Mouse (Mus musculus): ENCODE results near the gene A730061H03Rik. TPM values are rescaled to one million over a fixed set of nuclear protein-coding genes. Genes with fewer than 3 reads are reported as not detected.

A730061H03Rik gene
- total RNA-seq, 2 experiments from 2014 or later, result 1.0 TPM; not detected in 1

DNA sequence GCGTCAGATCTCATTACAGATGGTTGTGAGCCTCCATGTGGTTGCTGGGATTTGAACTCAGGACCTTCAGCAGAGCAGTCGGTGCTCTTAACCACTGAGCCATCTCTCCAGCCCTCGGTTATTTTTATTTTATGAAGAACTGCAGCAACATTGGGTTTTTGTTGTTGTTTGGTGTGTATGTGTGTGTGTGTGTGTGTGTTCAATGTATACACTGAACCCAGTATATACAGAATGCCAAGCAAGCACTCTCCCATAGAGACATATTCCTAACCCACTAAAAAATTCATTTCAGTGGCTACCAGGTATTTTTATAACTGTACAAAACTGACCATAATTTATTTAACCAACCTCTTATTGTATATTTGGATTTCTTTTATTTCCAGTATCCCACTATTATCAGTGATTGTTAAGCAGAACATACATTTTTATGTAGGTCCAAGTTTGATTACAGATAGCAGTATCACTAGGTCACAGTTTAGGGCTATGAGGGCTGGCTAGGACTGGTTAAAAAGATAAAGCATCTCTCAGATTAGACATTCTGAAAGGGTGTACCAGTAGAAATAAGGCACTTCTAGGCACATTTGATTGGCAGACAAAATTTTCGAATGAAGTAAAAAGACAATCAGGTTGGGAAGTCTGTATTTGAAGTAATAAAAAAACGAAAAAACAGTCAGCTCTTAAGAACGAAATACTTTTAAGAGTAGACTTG, 1.3 kb downstream of the A730061H03Rik start:
- intact Hi-C loops (cut with DNase I), result no loop called here
- no peak for DNase-seq (ENCODE audit: low spot score in 2 of 2)

DNA sequence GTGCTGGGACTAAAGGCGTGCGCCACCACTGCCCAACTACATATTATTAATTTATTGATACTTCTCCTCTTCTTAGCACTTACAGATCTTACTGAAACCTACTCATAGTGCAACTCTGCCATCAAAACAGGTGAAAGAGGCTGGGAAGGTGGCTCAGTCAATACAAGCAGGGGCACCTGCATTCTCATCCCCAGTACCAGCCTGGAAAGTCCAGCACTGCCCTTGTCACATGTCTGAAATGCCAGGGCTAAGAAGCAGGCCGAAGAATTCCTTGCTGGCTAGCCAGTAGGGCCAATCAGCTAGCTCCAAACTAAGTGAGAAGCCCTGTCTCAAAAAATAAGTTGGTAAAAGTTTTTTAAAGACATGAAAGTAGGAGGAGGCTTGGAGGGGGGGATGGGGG, 2.6 kb downstream of the A730061H03Rik start:
- intact Hi-C loops (cut with DNase I), result loop anchor here (1.0 kb wide), 1 partner anchor 60 kb away; no protein-coding TSS in a partner anchor
- no peak for DNase-seq (ENCODE audit: low spot score in 2 of 2)

DNA sequence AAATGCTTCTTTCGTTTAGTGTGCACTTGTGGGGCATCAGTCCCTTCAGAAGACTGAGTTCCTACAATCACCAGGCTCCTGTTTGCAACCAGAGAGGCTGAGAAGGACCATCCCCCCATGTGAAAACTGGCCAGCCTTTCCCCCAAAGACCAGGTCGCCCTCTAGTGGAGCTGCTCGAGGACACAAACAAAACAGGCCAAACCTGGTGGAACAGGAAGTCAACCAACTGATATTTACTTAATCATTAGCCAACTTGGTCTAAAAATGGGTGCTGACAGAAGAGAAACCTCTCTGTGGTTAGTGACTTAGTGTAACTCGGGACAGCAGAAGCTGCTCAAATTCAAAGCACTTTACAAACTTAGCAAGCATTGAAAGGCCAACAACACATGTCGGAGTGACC, 3.2 kb downstream of the A730061H03Rik start:
- intact Hi-C loops (cut with DNase I), result loop anchor here (1.0 kb wide), 1 partner anchor 60 kb away; no protein-coding TSS in a partner anchor

DNA sequence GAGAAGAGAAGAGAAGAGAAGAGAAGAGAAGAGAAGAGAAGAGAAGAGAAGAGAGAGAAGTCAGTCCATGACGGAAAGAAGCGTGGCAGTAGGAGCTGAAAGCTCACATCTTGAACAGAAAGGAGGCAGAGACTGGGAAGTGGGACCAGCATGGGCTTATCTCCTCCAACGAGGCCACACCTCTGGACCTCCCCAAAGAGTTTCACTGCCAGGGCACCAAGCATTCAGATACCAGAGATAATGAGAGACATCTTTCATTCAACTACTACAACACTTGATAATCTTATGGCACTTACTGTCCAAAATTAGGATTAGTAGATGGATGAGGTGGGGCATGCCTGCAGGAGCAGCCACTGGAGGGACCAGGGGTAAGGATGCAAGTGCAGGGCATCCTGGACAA, 4.4 kb downstream of the A730061H03Rik start:
- no peak for DNase-seq (ENCODE audit: low spot score in 2 of 2)
- intact Hi-C loops (cut with DNase I), result no loop called here

More for the DNA sequence above, 3.2 kb downstream of the A730061H03Rik start:
- peak in 1 of 2 experiments; percentile 65 for DNase-seq (ENCODE audit: low spot score in 2 of 2)

DNA sequence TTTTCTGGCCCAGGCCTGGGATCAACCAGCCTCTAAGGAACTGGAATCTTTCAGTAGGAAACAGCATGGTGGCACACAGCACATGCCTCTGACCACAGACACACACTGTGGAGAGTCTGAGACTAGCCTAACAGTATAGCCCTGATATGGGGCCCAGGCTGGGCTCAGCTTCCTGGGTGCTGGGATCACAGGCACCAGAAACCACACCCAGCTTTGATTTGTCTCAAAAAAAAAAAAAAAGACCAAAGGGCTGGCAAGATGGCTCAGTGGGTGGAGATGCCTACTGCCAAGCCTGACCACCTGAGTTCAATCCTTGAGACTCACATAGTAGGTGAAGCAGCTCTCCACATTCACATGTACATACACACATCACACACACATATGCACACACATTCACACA, 5.6 kb downstream of the A730061H03Rik start:
- DNase-seq (ENCODE audit: low spot score in 2 of 2), result no peak
- intact Hi-C loops (cut with DNase I), result no loop called here

DNA sequence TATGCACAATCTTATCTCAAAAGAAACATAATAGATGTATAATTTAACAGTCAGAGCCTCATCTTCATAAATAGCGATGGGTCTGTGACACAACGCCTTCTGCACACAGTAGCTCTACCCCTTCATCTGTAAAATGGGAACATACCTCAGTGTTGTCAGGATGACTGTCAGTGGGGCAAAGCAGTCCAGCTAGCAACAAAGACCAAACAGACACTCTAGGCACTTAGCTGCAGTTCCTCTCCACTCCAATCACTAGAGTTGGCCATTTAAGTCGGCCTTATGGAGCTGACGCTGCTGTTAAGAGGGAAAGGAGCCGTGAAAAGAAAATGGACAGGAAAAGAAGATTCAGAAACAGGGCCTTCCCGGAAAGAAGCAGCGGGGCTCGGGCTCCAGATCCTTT, 8.4 kb downstream of the A730061H03Rik start:
- DNase-seq (ENCODE audit: low spot score in 2 of 2), result no peak
- intact Hi-C loops (cut with DNase I), result no loop called here

DNA sequence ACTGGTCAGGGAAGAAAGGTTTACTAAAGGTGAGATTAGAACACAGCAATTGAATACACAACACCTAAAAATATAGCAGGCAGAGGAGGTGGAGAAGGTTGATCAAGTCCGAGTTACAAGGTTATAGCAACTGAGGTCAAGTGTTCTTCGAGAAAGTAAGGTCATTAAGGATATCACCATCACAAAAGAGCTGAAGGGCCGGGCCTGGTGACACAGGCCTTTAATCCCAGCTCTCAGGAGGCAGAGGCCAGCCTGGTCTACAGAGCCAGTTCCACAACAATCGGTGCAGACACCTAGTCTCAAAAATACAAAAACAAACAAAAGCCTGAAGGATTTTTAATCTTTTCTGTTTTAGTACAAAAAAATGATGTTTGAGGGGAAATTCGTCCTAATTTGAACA, 8.9 kb downstream of the A730061H03Rik start:
- intact Hi-C loops (cut with DNase I), result no loop called here
- no peak for DNase-seq (ENCODE audit: low spot score in 2 of 2)

DNA sequence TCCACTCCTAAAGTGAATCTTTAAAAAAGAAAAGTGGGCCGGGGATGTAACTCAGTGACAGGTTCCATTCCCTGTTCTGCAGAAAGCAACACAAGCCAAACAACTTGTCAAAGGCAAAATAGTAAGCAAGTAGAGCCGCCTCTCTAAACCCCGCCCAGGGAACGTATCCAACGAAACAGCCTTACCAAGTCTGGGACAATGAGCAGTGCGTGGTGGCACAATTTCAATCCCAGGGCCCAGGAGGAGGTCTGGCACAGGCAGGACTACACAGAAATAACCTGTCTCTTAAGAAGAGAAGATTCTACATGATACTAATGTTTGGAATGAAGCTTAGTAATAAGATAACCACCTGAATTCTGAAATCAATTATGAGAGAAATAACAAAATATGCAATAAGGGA, 10.0 kb downstream of the A730061H03Rik start:
- DNase-seq (ENCODE audit: low spot score in 2 of 2), result no peak
- intact Hi-C loops (cut with DNase I), result no loop called here

DNA sequence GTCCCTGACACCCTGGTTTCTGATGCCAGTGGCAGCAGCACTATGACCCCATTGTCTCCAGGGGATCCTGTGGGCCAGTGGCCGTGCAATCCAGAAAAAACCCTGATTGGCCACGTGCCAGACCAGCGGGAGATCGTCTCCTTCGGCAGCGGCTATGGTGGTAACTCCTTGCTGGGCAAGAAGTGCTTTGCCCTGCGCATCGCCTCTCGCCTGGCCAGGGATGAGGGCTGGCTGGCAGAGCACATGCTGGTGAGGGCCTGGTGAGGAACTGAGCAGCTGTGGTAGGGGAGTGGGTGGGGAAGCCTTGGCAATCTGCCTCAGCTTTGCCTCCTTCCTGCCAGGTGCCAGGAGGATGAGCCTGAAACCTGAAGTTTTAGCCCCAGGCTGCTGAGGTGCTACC, 15.9 kb downstream of the A730061H03Rik start:
- peak in 1 of 2 experiments; percentile 6 for DNase-seq (ENCODE audit: low spot score in 2 of 2)
- intact Hi-C loops (cut with DNase I), result loop anchor here (5.0 kb wide), 1 partner anchor 47 kb away; no protein-coding TSS in a partner anchor

DNA sequence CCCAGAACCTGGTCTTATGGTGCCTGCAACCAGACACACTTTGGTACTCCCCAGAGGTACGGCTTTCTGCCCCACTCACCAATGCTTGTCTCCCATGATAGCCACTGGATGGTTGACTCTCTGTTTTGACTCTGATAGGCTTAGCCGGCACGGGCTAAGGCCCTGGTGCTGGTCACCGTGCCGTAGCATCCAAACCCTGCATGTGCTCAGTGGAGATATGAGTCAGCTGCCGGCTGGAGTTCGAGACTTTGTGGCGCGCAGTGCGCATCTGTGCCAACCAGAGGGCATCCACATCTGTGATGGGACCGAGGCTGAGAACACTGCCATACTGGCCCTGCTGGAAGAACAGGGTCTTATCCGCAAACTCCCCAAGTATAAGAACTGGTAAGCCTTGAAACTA, 17.9 kb downstream of the A730061H03Rik start:
- DNase-seq (ENCODE audit: low spot score in 2 of 2), result no peak
- intact Hi-C loops (cut with DNase I), result loop anchor here (5.0 kb wide), 1 partner anchor 45 kb away; no protein-coding TSS in a partner anchor

DNA sequence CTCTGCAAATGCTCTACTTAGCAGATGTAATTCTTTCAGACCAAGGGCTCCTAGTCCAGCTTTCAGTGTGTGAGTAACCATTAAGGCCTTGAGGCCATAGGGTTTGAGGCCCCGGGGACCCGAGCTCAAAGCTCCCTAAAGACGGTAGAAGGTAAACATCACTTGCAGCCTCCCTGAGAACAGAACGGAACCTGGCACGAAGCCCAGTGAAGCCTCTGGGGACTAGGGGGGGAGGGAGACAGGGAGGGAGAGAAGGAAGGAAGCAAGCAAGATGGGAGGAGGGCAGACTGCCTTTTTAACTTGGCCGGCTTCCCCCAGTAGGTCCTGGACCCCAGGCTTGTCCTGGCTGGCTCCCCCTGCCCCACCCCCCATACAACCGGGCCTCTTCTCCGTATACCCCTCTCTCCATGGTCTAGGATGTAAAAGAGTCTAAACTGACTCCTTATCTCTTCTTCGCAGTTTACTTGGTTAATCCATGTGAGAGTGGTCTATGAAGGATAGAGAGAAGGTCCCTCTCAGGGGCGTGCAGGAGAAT, 19.4 kb downstream of the A730061H03Rik start:
- intact Hi-C loops (cut with DNase I), result loop anchor here (5.0 kb wide), 1 partner anchor 44 kb away; no protein-coding TSS in a partner anchor
- DNase-seq (ENCODE audit: low spot score in 2 of 2), result peak; percentile 76 to 77

DNA sequence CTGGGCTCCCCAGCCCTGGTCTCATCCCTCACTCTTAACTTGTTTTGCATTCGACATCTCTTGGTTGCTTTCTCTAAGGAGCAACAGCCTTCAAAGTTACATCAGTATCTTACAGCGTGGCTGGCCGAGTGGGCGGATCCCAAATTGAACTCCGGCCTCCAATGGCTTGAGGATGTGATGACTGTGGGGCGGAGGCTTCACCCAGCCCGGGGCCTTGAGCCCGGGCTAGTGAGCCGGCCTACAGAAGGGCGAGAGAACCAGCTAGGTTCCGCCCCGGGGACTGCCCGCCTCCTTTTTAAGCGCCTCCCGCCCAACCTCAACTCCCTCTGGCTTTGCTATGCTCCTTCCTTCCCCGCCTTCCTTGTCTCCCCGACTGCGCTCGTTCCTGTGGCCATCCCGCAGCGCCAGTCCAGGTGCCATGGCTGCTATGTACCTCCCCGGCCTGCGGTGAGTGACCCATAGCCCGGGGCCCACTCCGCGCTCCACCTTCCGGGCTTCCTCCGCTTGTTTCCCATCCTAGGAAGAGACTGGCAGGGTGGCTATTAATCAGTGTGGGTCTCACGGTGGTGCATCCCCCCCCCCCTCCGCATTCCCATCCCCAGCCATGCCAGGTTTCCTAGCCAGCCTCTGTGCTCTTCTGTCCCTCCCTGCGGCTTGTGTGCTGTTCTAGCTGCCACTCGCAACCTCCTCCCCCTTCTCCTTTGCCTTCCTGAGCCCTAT, 20.0 kb downstream of the A730061H03Rik start, which contains the start of gene Pck2:
Gene Pck2 (plus strand): TSS at position 200 of the 720 bp plus-strand sequence.
- intact Hi-C loops (cut with DNase I), result loop anchor here (5.0 kb wide), 1 partner anchor 43 kb away; no protein-coding TSS in a partner anchor
- peak; percentile 76 to 81 for DNase-seq (ENCODE audit: low spot score in 2 of 2)

DNA sequence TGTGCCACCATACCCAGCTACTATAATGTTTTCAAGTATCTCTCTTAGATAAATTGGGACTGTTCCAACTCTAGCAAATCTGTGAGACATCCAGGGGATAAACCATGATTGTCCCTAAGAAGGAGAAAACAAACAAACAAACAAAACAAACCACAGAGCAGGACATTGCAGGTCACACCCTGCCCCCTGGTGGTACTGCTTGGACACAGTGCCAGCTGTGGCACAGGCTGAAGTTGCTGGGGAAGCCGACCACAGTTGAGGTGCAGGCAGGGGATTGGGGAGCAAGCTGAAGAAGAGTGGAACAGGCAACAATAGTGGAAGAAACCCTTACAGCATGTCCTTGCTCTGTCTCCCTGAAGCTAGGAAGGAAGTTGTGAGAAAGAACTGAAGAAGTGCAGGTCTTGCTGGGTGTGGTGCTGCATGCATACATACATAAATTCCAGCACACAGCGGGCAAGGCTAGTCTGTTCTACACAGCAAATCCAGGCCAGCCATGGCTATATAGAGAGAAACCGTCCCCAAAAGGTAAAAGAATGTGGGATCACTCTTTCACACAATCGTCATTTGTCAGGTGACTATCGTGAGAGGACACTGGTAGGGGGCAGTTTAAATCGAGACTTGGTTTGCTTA, 24.0 kb downstream of the A730061H03Rik start:
- intact Hi-C loops (cut with DNase I), result loop anchor here (5.0 kb wide), 1 partner anchor 389 kb away; no protein-coding TSS in a partner anchor
- no peak for DNase-seq (ENCODE audit: low spot score in 2 of 2)

DNA sequence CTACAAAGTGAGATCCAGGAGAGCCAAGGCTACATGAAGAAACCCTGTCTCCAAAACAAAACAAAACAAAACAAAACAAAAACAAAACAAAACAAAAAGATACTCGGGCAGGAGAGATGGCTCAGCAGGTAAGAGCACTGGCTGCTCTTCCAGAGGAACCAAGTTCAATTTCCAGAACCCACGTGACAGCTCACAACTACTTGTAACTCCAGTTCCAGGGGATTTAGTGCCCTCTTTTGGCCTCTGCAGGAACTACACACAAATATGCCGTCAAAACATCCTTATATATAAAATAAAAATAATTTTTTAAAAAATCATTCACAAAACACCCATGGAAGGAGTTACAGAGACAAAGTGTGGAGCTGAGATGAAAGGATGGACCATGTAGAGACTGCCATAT, 32.3 kb downstream of the A730061H03Rik start:
- intact Hi-C loops (cut with DNase I), result no loop called here
- no peak for DNase-seq (ENCODE audit: low spot score in 2 of 2)

DNA sequence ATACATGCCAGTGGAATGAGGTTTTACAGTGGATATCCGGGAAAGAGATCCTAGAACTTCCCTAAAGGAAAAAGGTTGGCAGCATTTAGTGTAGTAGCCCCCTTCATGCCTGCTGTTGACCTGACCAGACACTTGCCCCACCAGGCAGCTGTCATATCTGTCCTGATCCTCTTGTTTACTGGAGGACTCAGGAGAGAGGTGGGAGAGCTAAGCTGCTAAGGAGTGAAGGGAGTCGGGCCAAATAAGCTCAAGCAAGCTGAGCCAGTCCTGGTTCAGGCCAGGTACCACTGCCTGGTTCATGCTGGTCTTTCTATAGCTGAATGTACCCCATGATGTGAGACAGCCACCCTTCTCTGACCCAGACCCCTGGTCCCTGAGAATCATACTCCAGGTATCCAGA, 33.5 kb downstream of the A730061H03Rik start:
- intact Hi-C loops (cut with DNase I), result no loop called here
- no peak for DNase-seq (ENCODE audit: low spot score in 2 of 2)

DNA sequence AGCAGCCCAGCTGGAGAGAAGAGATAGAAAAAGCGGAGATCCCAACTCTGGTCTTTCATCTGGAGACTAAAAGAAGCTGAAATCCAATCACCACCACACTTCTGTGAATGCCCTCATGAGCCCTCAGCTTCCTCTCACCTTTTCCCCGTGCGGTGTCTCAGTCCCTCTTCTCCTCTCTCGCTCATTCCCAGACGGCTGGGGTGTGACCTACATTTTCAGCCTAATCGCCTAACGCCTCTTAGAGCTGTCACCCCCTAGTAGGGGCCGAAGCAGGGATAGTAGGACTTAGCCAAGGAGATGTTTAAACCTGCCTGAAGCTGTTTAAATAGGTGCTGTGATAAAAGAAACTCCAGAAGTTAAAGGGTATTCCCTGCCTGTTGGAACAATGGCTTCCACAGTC, 35.4 kb downstream of the A730061H03Rik start, which contains the start of gene Nrl:
Gene Nrl (minus strand): TSS at position 197 of the 400 bp plus-strand sequence.
- DNase-seq (ENCODE audit: low spot score in 2 of 2), result no peak
- intact Hi-C loops (cut with DNase I), result no loop called here

DNA sequence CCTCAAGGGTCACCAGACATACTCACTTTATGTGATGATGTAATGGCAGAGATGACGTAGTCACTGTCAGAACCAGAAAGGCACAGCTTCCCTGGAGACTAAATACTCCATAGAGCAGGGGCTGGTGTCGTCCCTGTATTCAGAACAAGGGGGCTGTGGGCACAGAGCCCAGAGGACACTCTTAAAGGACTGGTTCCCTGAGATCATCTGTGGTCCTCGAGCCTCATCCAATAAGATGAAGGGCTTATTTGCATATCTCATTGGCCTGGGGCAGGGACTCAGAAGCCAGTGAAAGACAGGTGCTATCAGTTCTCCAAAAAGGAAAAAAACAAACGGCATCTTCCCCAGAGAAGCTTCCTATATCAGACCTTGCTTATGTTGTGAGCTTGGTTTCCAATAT, 36.1 kb downstream of the A730061H03Rik start:
- intact Hi-C loops (cut with DNase I), result no loop called here
- no peak for DNase-seq (ENCODE audit: low spot score in 2 of 2)

DNA sequence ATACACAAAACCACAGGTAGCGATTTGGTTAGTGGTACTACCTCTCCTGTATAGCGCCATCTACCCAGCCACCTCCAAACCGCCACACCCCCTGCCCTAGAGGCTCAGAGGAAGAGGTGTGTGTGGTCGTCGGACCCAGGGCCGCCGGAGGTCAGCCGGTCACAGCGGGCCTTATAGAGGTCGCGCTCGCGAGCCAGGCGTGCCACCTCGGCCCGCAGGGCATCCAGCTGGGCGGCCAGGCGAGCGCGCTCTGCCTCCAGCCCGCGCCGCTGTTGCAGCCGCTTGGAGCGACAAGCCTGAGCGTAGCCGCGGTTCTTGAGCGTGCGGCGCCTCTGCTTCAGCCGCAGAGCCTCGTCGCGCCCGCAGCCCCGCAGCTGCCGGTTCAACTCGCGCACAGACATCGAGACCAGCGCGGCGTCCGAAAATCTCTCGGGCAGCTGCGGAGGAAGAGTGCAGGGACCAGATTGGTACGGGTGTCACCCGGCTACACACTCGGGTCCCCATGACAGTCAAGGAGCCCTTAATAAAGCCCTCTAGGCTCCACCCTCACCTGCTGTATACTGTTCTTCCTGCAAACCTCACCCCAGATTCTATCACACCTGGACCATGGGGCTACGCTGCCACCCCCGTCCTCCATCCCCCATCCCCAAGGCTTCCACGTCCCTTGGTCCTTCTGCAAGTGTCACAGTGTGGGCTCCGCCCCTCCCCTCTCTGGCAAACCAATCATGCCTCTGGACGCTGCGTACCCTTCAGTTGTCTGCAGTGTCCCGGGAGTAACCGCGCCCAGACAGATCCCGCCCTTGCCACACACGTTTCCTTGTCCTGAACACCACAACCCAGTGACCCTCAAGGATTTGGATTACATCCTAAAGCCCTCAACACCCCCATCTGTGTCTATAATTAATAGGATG, 39.5 kb downstream of the A730061H03Rik start:
- intact Hi-C loops (cut with DNase I), result no loop called here
- DNase-seq (ENCODE audit: low spot score in 2 of 2), result peak; percentile 52 to 65

DNA sequence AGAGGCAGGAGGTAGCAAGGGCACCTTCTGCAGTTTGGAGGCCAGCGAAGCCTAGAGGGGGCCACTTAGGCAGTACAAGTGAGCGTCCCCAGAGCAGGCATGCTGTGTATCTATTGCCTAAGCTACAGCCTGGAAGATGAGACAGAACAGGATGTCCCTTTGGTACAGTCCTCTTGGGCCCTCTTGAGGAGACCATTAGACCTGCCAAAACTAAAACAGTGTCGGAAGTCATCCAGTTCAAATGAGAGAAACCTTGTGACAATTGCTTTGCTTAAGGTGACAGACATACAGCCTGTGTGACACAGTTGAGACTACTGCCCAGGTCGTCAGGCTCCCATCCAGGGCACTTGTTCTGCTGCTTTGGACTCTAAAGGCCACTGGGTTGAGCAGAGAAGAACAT, 40.6 kb downstream of the A730061H03Rik start:
- no peak for DNase-seq (ENCODE audit: low spot score in 2 of 2)
- intact Hi-C loops (cut with DNase I), result no loop called here

All from left cerebral cortex, postnatal 36 days (tissue).